Mouse (Mus musculus): ENCODE results near the gene Cpm. TPM values are rescaled to one million over a fixed set of nuclear protein-coding genes. Genes with fewer than 3 reads are reported as not detected.

Gene Cpm
- total RNA-seq, 2 experiments from 2014 or later = 9.3 to 10.0 TPM

DNA sequence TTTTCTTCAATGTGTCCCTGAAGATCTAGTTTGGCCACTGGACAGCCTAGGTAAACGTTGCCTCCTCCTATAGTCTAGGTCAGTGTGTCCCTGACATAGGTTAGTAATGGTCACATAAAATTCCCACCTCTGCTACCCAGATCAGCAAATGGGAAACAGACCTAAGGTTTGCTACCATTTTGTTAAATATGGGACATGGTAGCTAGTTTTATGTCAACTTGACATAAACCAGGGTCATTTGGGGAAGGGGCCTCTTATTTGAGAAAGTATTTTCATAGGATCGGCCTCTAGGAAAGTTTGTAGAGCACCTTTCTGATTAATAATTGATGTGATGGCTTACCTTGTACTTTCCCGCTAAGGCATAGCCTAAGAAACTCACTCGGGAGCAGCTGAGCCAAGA is 8.8 kb upstream of the Cpm start:
- DNase-seq = no peak

- DNase-seq = no peak
Measured at GRCm38 (mm10) chr10:117620934-117621501, 8.3 kb upstream of the Cpm start.

GRCm38 (mm10) chr10:117621616-117622533 is 7.4 kb upstream of the Cpm start:
- DNase-seq = no peak

- DNase-seq = no peak
Measured at GRCm38 (mm10) chr10:117623358-117623757, 5.9 kb upstream of the Cpm start.

DNA sequence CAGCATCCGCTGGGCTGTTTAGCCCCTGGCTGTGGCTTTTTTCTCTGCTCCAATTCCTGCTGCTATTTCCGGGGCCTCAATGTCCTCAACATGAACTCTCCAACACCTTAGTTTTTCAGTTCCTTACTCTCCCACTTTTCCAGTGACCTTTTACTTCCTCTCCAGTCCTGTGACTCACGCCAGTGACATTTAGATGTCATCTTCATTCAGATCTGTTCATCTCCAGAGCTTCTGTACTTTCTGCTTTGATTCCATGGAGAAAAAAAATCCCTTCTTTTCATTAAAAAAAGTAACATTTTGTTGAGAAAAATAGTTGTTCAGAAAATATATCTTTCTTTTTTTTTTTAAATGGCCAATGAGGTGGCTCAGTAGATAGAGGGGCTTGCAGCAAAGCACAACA is 5.1 kb upstream of the Cpm start:
- DNase-seq = no peak

GRCm38 (mm10) chr10:117624655-117625497 is 4.4 kb upstream of the Cpm start:
- DNase-seq = no peak

DNA sequence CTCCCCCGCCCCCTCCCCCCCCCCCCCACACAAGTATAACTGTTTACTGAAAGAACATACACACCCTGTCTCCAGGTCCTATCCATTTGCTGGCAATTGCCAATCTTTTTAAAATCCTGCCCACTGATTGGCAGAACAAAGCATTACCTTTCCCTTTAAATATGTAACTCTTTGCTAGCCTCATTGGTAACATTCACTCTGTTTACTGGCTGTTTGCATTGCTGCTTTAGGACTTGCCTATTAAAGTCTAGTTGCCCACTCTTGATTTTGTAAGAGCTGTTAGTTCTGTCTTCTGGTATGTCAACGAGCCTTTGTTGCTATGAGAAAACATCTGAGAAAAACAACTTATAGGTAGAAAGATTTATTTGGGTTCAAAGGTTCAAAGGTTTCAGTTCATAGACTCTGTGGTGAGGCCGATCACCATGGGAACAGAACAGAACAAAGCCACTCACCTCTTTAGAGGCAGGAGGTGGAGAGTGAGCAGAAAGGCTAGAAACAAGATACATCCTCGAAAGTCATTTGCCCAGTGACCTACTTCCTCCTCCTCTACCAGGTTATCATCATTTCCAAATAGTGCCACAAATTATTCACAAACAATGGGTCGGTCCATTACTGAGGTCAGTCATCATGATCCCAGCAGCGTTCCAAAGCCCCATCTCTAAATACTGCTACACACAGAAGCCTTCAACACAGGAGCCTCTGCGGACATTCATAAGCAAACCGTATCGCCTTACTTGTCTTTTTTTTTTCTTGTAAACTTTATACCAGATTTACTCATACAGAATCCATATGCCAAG is 3.6 kb upstream of the Cpm start:
- DNase-seq = no peak

GRCm38 (mm10) chr10:117626297-117626613 is 3.0 kb upstream of the Cpm start:
- no peak for DNase-seq

DNA sequence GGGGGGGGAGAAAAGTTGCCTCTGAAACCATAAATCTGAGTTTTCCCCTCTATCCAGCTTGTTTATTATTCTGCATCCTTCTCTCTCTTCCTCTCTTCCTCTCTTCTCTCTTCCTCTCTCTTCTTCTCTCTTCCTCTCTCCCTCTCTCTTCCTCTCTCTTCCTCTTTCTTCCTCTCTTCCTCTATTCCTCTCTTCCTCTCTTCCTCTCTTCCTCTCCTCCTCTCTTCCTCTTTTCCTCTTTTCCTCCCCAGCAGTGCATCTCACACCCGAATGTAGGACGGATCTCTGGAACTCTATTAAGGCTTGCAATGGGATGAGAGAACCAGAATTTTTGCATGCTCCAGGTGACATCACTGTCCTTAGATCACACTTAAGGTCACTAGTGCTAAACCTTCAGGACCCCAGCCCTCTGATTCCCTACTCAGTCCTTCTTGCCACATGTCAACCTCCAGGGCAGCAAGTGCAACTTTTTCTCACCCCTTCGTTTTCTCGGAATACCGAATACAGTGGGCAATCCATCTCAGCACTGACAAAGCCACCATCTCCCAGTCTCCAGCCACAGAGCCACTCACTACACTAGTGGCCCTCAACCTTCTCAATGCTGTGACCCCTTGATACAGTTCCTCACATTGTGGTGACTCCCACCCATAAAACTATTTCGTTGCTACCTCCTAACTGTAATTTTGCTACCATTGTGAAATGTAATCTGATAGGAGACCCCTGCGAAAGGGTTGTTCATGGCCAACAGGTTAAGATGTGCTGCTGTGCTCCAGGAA is 2.3 kb upstream of the Cpm start:
- DNase-seq = no peak

DNA sequence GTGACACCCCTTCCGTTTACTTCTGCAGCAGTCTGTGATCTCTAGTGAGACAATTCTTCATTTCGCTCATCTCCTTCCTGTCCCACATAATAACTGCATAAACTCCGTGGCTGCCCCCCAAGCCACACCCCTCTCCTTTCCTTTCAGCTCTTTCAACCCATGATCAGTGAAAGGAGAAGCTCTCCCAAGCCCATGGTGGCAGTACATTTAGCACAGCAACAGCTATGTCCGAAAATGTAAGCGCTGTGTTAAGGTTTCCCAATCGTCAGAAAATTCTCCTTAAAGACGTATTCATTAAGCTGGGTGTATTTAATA is 1.7 kb upstream of the Cpm start:
- no peak for DNase-seq

DNA sequence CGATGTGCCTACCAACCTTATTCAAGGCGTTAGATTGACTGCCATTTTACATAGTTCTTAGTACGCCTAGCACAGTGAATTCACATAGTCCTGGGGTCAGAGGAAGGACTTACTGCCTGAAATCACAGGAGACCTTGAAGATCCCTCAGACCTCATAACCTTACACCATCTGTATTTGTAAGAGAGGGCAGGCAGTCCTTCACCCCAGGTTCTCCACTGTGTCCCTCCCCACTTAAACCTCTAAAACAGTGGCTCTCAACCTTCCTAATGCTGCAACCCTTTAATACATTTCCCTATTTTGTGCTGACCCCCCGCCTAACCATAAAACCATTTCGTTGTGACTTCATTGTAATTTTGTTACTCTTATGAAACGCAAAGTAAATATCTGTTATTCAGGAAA is 1.4 kb upstream of the Cpm start:
- DNase-seq = no peak

GRCm38 (mm10) chr10:117628363-117629168 is 734 bp upstream of the Cpm start:
- no peak for DNase-seq

DNA sequence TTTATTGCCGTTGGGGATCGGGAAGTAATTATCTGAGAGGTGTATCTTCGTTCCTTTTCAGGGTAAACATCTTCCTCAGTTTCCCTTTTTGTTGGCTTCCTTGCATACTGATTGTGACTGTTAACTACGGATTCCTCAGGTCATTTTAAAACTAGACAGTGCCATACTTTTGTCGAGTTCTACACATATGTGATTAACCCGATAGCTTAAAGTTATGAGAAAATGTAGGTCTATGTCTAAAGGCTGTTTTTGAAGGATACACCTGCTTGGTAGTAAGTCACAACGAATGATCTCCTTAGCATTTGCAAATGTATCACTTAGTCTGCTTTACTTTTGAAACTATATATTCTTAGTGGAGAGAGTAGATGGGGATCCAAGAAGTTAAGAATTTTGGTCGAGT is 876 bp downstream of the Cpm start:
- no peak for DNase-seq

DNA sequence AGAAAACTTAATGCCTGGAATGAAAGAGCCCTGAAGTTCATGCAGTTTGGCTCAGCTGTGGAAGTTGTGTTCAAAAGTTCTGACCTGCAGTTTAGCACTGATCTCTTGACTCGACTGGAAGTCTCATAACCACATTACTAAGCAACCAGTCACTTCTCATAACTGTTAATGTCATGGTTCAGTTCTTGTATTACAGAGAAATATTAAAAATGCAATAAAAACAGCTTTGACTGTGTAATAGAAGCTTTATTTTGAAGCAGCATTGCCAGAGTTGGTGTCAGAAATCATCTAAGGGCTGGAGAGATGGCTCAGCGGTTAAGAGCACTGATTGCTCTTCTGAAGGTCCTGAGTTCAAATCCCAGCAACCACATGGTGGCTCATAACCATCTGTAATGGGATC is 1.5 kb downstream of the Cpm start:
- no peak for DNase-seq

- no peak for DNase-seq
Measured at GRCm38 (mm10) chr10:117631562-117632259, 2.4 kb downstream of the Cpm start.

DNA sequence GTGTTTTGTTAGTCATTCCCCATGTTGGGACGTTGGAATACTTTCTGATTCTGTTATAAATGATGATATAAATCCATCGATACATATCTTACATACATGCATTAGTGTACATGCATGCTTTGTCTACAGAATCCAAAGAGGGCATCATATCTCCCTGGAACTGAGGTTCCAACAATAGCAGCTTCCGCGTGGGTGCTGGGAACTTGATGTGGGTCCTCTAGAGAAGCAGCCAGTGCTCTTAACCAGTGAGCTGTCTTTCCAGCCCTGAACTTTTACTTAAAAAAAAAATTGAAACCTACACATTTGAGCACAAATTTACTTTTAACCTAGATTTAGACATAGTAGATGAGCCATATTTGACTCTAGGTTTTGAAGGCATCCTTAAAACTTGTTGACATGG is 3.1 kb downstream of the Cpm start:
- DNase-seq = no peak

DNA sequence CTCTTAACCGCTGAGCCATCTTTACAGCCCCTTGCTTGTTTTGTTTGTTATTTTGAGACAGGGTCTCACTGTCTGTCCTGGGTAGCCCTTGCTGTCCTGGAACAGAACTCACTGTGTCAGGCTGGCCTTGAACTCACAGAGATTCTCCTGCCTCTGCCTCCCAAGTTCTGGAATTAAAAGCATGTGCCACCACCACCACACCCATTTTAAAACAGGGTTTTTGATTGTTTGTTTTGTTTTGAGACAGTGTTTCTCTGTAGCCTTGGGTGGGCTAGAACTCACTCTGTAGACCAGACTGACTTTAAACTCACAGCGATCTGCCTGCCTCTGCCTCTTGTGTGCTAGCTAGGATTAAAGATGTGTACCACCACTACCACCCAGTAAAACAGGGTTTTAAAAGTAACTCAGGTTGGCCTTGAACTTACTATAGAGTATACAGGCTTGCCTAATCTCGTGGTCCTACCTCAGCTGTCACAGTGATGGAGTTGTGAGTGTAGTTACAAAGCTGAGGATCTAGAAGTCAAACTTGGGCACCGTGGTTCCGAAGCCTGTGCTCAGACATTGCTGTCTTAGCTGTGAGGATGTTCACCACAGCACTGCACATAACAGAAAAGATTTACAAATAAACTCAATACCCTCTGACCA is 4.4 kb downstream of the Cpm start:
- no peak for DNase-seq

- no peak for DNase-seq
Measured at GRCm38 (mm10) chr10:117634323-117635030, 5.2 kb downstream of the Cpm start.

Data from gastrocnemius, postnatal 10 days (tissue).